Mouse (Mus musculus) intestine, postnatal 0 days (tissue): ENCODE results near the gene Arid4a. TPM values are rescaled to one million over a fixed set of nuclear protein-coding genes. Genes with fewer than 3 reads are reported as not detected.

Experiments used
- ATAC-seq: fragments of 200-750 bp; cut with Nextera tagmentation; 2 replicates; pipeline ENCODE4 v1.8.0; 2017; ENCODE audit warnings: mild to moderate bottlenecking, moderate TSS enrichment, moderate library complexity
- H3K27ac ChIP-seq: fragments of 300-500 bp; sonication (generic); 2 replicates; pipeline ENCODE4 v1.5.1; 2014; ENCODE audit warnings: mild to moderate bottlenecking, low read depth, low read length, moderate library complexity
- H3K27me3 ChIP-seq: fragments of 300-500 bp; sonication (generic); replicated peaks from 2 replicates; pipeline ENCODE4 v1.6.1; 2014; ENCODE audit warnings: low read length, mixed read lengths; ENCODE audit not compliant: control insufficient read depth, insufficient read depth
- H3K36me3 ChIP-seq: fragments of 300-500 bp; sonication (generic); 2 replicates; pipeline ENCODE4 v1.6.1; 2014; ENCODE audit warnings: mild to moderate bottlenecking, moderate library complexity; ENCODE audit not compliant: control insufficient read depth, insufficient read depth
- H3K4me1 ChIP-seq: fragments of 300-500 bp; sonication (generic); replicated peaks from 2 replicates; pipeline ENCODE4 v1.6.1; 2014; ENCODE audit warnings: antibody characterized with exemption, low read length, mixed read lengths; ENCODE audit not compliant: control insufficient read depth, insufficient read depth
- H3K4me2 ChIP-seq: fragments of 300-500 bp; sonication (generic); replicated peaks from 2 replicates; pipeline ENCODE4 v1.6.1; 2014; ENCODE audit warnings: low read depth, mild to moderate bottlenecking, moderate library complexity
- H3K4me3 ChIP-seq: fragments of 300-500 bp; sonication (generic); 2 replicates; pipeline ENCODE4 v1.5.1; 2014; ENCODE audit warnings: low read depth, low read length
- H3K9ac ChIP-seq: fragments of 300-500 bp; sonication (generic); 2 replicates; pipeline ENCODE4 v1.6.1; 2014; ENCODE audit warnings: mild to moderate bottlenecking, low read depth, low read length
- H3K9me3 ChIP-seq: fragments of 300-500 bp; sonication (generic); 2 replicates; pipeline ENCODE4 v1.6.1; 2016; ENCODE audit warnings: mixed run types; ENCODE audit not compliant: control insufficient read depth
- CTCF ChIP-seq: sonication (generic); IDR thresholded peaks from 2 replicates; pipeline ENCODE4 v1.5.1; 2016; ENCODE audit warnings: low read depth, mild to moderate bottlenecking, control low read depth, antibody characterized with exemption, moderate library complexity
- WGBS: fragments of 180-500 bp; shearing (Covaris S2); extraction: QIAGEN DNeasy Blood & Tissue Kit; methylation state at CpG from one replicate; pipeline ENCODE4 v1.1.7; 2014; 5-methylcytosine and 5-hydroxymethylcytosine counted together
- polyA plus RNA-seq: library from polyadenylated mRNA; unstranded; fragments of >200 nt; fragmentation: Nextera tagmentation; extraction: Ambion mirVana; gene quantifications from 2 replicates; pipeline ENCODE4 v1.2.1, GENCODE M21; 2015

Gene Arid4a
- polyA plus RNA-seq, 1 experiment from 2014 or later, result 23.2 TPM

DNA sequence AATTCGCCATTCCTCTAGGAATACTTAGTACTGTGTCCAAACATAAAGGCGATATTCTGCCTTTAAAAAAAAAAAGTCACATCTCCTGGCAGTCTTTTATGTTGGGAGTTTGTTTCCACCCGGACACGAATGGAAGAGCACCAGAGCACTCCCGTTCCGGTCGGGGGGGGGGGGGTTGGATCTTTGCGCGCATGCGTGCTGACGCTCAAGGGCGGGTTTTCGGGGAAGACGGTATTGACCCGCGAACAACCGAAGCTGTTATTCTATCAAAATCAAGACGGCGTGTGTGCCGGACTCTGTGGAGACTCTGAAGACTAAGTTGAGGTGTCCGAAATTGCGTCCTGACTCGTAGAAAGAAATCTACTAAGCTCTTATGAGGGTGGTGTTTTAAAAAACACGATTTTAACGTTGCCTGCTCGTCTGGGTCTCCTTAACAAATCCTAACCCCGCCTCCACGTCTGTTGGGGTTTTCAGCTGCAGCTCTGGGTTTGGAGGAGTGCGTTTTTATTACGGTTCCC is 121.2 kb downstream of the Arid4a start:
- peak overlapping the region; percentile 93 for H3K4me2 ChIP-seq

DNA sequence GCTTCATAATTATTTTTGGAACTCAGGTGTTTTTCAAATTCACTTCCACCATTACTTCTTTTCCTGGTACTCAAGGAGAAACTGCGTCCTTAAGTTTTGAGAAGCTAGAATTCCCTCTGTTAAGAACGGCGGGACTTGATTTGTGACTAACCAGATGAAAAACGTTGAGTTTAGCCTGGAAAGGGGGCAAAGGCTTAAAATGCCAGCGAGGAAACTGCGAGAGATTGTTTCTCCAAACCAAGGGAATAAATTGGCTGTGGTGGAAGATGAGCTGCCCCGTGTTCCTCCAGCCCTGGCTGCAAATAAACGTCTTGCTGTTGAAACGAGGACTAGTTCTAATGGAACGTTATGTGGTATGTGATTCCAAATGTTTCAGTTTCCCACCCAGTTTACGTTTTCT is 121.9 kb downstream of the Arid4a start:
- Histone ChIP-seq H3K4me1 (no peaks in the 10 kb centered on the region), H3K9ac (0 out of 2 replicates have a peak overlapping the region, but pooled peaks have one; percentile 85), H3K4me3 (peak overlapping the region; percentile 95), H3K4me2 (peak overlapping the region; percentile 93), H3K9me3 (no peaks in the 10 kb centered on the region), H3K27me3 (no peaks in the 10 kb centered on the region), H3K36me3 (peaks cover 13% of the 10 kb centered on the region), H3K27ac (no peak overlapping the region)
- ATAC-seq, result no peak
- no peak for TF ChIP-seq CTCF
- WGBS, result under 1% methylated on average over 11 of the region's 11 CpGs

More for the DNA sequence above, 121.2 kb downstream of the Arid4a start:
- under 1% methylated on average over 30 of the region's 30 CpGs for WGBS
- Histone ChIP-seq H3K4me1 (no peaks in the 10 kb centered on the region), H3K36me3 (peaks cover 6% of the 10 kb centered on the region), H3K27me3 (no peaks in the 10 kb centered on the region), H3K27ac (0 out of 2 replicates have a peak overlapping the region, but pooled peaks have one; percentile 82), H3K9ac (peak overlapping the region; percentile 85), H3K9me3 (no peaks in the 10 kb centered on the region), H3K4me3 (peak overlapping the region; percentile 95)
- ATAC-seq, result peak; percentile 80
- TF ChIP-seq CTCF, result no peak

DNA sequence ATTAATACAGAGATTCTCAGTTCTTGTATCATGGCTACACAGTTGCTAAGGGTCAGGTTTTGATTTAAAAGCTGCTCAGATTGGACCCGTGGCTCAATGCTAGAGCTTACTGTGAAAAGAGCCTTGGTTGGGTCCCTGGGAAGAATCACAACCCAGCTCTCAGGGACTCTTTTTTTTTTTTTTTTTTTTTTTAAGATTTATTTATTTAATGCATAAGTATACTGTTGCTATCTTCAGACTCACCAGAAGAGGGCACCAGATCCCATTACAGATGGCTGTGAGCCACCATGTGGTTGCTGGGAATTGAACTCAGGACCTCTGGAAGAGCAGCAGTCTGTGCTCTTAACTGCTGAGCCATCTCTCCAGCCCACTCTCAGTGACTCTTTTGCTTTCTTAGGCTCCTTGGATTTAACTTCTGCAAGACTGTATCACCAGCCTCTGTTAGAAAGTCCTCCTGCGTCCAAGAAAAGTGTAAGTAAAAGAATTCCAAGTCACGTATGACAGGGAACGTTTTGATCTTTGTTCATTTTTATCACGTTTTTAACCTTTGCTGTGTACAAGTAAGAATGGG is 123.6 kb downstream of the Arid4a start:
- 77% methylated on average over 5 of the region's 5 CpGs for WGBS
- no peaks in the 10 kb centered on the region for H3K9me3 ChIP-seq
- H3K36me3 ChIP-seq, result peaks cover 26% of the 10 kb centered on the region
- no peaks in the 10 kb centered on the region for H3K27me3 ChIP-seq
- no peak overlapping the region for H3K9ac ChIP-seq
- no peak overlapping the region for H3K4me2 ChIP-seq
- no peaks in the 10 kb centered on the region for H3K4me1 ChIP-seq
- ATAC-seq, result no peak
- H3K4me3 ChIP-seq, result no peak overlapping the region
- no peak overlapping the region for H3K27ac ChIP-seq
- TF ChIP-seq CTCF, result peak; percentile 57

DNA sequence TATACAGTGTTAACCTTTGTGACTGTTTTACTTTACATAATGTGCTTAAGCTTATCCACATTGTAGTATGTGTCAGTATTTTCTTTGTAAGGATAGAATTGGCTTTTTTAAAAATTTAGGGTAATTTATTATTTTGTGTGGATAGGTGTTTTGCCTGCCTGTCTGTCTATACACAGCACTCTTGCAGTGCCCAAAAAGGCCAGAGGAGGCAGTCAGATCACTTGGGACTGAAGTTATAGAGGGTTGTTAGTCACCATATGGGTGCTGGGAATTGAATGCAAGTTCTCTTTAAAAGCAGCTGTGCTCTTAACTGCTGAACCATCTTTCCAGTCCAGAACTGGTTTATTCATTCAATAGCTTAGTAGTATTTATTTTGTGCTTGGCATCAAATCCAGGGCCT is 125.4 kb downstream of the Arid4a start:
- Histone ChIP-seq H3K27ac (no peak overlapping the region), H3K27me3 (no peaks in the 10 kb centered on the region), H3K9ac (no peak overlapping the region), H3K4me3 (no peak overlapping the region), H3K9me3 (no peaks in the 10 kb centered on the region), H3K4me1 (no peaks in the 10 kb centered on the region), H3K36me3 (peaks cover 31% of the 10 kb centered on the region), H3K4me2 (no peak overlapping the region)
- ATAC-seq, result no peak
- 0 out of 2 replicates have a peak, but pooled peaks have one; percentile 16 for TF ChIP-seq CTCF

DNA sequence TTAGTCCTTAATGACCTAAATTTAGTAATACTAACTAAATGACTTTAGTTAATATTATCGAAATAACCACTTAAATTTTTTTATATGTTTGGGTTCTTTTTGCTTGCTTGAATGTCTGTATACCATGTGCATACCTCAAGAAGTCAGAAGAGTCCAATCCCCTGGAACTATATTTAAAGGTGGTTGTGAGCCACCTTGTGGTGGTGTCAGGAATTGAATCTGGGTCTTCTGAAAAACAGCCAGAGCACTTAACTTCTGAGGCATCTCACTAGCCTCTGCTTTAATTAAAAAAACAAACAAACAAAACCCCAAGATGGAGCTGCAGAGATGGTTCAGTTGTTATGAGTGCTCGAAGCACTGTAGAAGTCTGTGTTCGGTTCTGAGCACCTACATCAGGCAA is 131.9 kb downstream of the Arid4a start:
- ATAC-seq, result no peak
- H3K36me3 ChIP-seq, result peaks cover 46% of the 10 kb centered on the region
- no peak overlapping the region for H3K27ac ChIP-seq
- no peak overlapping the region for H3K4me2 ChIP-seq
- H3K9ac ChIP-seq, result no peak overlapping the region
- no peaks in the 10 kb centered on the region for H3K4me1 ChIP-seq
- no peaks in the 10 kb centered on the region for H3K9me3 ChIP-seq
- no peak overlapping the region for H3K4me3 ChIP-seq
- H3K27me3 ChIP-seq, result no peaks in the 10 kb centered on the region
- 85% methylated on average over 3 of the region's 3 CpGs for WGBS
- TF ChIP-seq CTCF, result peak; percentile 72

Other genes starting within 250 kb of the Arid4a start
- gene Frmd6, start 190.5 kb upstream of the Arid4a start, polyA plus RNA-seq, result 5.9 and 6.3 TPM in 2 replicates
- 164 and 181 TPM in 2 replicates for gene Actr10, start 78.1 kb upstream of the Arid4a start, polyA plus RNA-seq
- 365 and 387 TPM in 2 replicates for gene Psma3, start 41.4 kb upstream of the Arid4a start, polyA plus RNA-seq
- not detected in 2 replicates for gene Tomm20l, start 95.4 kb downstream of the Arid4a start, polyA plus RNA-seq
- gene Timm9, start 120.7 kb downstream of the Arid4a start, polyA plus RNA-seq, result 69.1 and 74.9 TPM in 2 replicates
- 2.7 and 4.2 TPM in 2 replicates for gene 2700049A03Rik, start 120.9 kb downstream of the Arid4a start, polyA plus RNA-seq